Mouse (Mus musculus): ENCODE data around the gene Sh2d7.
"Not testable (repeated sequence)": the region's sequence is repeated elsewhere in the genome, so short reads cannot be mapped to it uniquely, and the experiment has no call there.

The Sh2d7 gene

GRCm38 (mm10) chr9:54544212-54544953 lies 5.6 kb downstream of the Sh2d7 start:
- no peak for DNase-seq (ENCODE audit: low read depth)

GRCm38 (mm10) chr9:54544954-54545315 lies 6.2 kb downstream of the Sh2d7 start:
- DNase-seq (ENCODE audit: low read depth) = no peak

GRCm38 (mm10) chr9:54547536-54547935 lies 8.8 kb downstream of the Sh2d7 start:
- DNase-seq (ENCODE audit: low read depth) = no peak

- no peak for DNase-seq (ENCODE audit: low read depth)
Observed at GRCm38 (mm10) chr9:54549433-54549832, 10.6 kb downstream of the Sh2d7 start.

- DNase-seq (ENCODE audit: low read depth) = no peak
Observed at GRCm38 (mm10) chr9:54552409-54552808, 13.6 kb downstream of the Sh2d7 start.

GRCm38 (mm10) chr9:54555044-54555443 lies 16.3 kb downstream of the Sh2d7 start:
- no peak for DNase-seq (ENCODE audit: low read depth)

- no peak for DNase-seq (ENCODE audit: low read depth)
Observed at GRCm38 (mm10) chr9:54558731-54559130, 19.9 kb downstream of the Sh2d7 start.

- DNase-seq (ENCODE audit: low read depth) = no peak
Observed at GRCm38 (mm10) chr9:54559771-54560471, 21.1 kb downstream of the Sh2d7 start, which contains the start of gene Cib2. Gene Cib2, minus strand, starts transcription at chr9:54560218.

- DNase-seq (ENCODE audit: low read depth) = no peak
Observed at GRCm38 (mm10) chr9:54560831-54561601, 22.2 kb downstream of the Sh2d7 start.

- no peak for DNase-seq (ENCODE audit: low read depth)
Observed at GRCm38 (mm10) chr9:54566958-54567357, 28.2 kb downstream of the Sh2d7 start.

- DNase-seq (ENCODE audit: low read depth) = no peak
Observed at GRCm38 (mm10) chr9:54568732-54569131, 29.9 kb downstream of the Sh2d7 start.

- DNase-seq (ENCODE audit: low read depth) = no peak
Observed at GRCm38 (mm10) chr9:54571130-54571839, 32.5 kb downstream of the Sh2d7 start.

GRCm38 (mm10) chr9:54583712-54584111 lies 44.9 kb downstream of the Sh2d7 start:
- DNase-seq (ENCODE audit: low read depth) = no peak

- DNase-seq (ENCODE audit: low read depth) = not testable (repeated sequence)
Observed at GRCm38 (mm10) chr9:54584127-54584526, 45.3 kb downstream of the Sh2d7 start.

GRCm38 (mm10) chr9:54585839-54586198 lies 47.0 kb downstream of the Sh2d7 start:
- DNase-seq (ENCODE audit: low read depth) = no peak

GRCm38 (mm10) chr9:54586199-54587061 lies 47.6 kb downstream of the Sh2d7 start, which contains the start of gene Idh3a:
Gene Idh3a, plus strand, starts transcription at chr9:54586334.
- peak; percentile 88 for DNase-seq (ENCODE audit: low read depth)

GRCm38 (mm10) chr9:54587863-54588262 lies 49.1 kb downstream of the Sh2d7 start:
- no peak for DNase-seq (ENCODE audit: low read depth)

- DNase-seq (ENCODE audit: low read depth) = not testable (repeated sequence)
Observed at GRCm38 (mm10) chr9:54593652-54594051, 54.9 kb downstream of the Sh2d7 start.

All from fibroblast of lung, adult 2 months (primary cell).